Mouse (Mus musculus): ENCODE data around the gene Ppfibp1.

GRCm38 (mm10) chr6:146956961-146957360, 68.7 kb downstream of the Ppfibp1 start:
- no peak for TF ChIP-seq CTCF (IDR thresholded peaks at IDR 0.05; ENCODE audit: control insufficient read depth, insufficient read depth, low read length)
- TF ChIP-seq POLR2A (IDR thresholded peaks at IDR 0.05; ENCODE audit: borderline replicate concordance, control insufficient read depth, low read depth, low read length) = no peak
